Mouse (Mus musculus) stomach, embryonic 16.5 days (tissue): ENCODE measurements around the gene Supt3. TPM values are rescaled to one million over a fixed set of nuclear protein-coding genes. Genes with fewer than 3 reads are reported as not detected.

Experiments used
- ATAC-seq: fragments of 200-750 bp; cut with Nextera tagmentation; 2 replicates; pipeline ENCODE4 v1.8.0; 2017; ENCODE audit warnings: moderate number of reproducible peaks, moderate TSS enrichment; ENCODE audit not compliant: insufficient read depth, low FRiP score
- H3K27ac ChIP-seq: fragments of 300-500 bp; sonication (generic); 2 replicates; pipeline ENCODE4 v1.5.1; 2014; ENCODE audit warnings: low read length
- H3K27me3 ChIP-seq: fragments of 300-500 bp; sonication (generic); 2 replicates; pipeline ENCODE4 v1.6.1; 2014; ENCODE audit warnings: low read length, control low read depth, mixed read lengths; ENCODE audit not compliant: control insufficient read depth, insufficient read depth
- H3K36me3 ChIP-seq: fragments of 300-500 bp; sonication (generic); 2 replicates; pipeline ENCODE4 v1.6.1; 2014; ENCODE audit warnings: low read length; ENCODE audit not compliant: control insufficient read depth, insufficient read depth
- H3K4me1 ChIP-seq: fragments of 300-500 bp; sonication (generic); 2 replicates; pipeline ENCODE4 v1.6.1; 2014; ENCODE audit warnings: low read length, control low read depth, mixed read lengths; ENCODE audit not compliant: control insufficient read depth, insufficient read depth
- H3K4me2 ChIP-seq: fragments of 300-500 bp; sonication (generic); 2 replicates; pipeline ENCODE4 v1.6.1; 2014; ENCODE audit warnings: low read depth, low read length, mixed read lengths
- H3K4me3 ChIP-seq: fragments of 300-500 bp; sonication (generic); replicated peaks from 2 replicates; pipeline ENCODE4 v1.5.1; 2014; ENCODE audit warnings: mild to moderate bottlenecking, low read length
- H3K9ac ChIP-seq: fragments of 300-500 bp; sonication (generic); 2 replicates; pipeline ENCODE4 v1.6.1; 2014; ENCODE audit warnings: low read length
- H3K9me3 ChIP-seq: fragments of 300-500 bp; sonication (generic); replicated peaks from 2 replicates; pipeline ENCODE4 v1.6.1; 2016; ENCODE audit warnings: low read length, control low read depth; ENCODE audit not compliant: control insufficient read depth
- WGBS: fragments of 180-500 bp; shearing (Covaris S2); extraction: QIAGEN DNeasy Blood & Tissue Kit; methylation state at CpG from one replicate; pipeline ENCODE4 v1.1.7; 2014; 5-methylcytosine and 5-hydroxymethylcytosine counted together
- polyA plus RNA-seq: library from polyadenylated mRNA; unstranded; fragments of >200 nt; fragmentation: Nextera tagmentation; extraction: Ambion mirVana; gene quantifications from 2 replicates; pipeline ENCODE4 v1.2.1, GENCODE M21; 2015

The Supt3 gene
- polyA plus RNA-seq: 17.4 and 19.3 TPM in 2 replicates

GRCm38 (mm10) chr17:44776738-44777270 is at the start of gene Supt3:
Supt3 (plus strand) TSS chr17:44777152.
- Histone ChIP-seq H3K36me3 (no peaks in the 10 kb centered on the region), H3K27ac (peak within 1 kb of the TSS; percentile 94), H3K9me3 (no peaks in the 10 kb centered on the region), H3K4me2 (peak within 1 kb of the TSS; percentile 59), H3K27me3 (no peaks in the 10 kb centered on the region), H3K4me1 (peaks cover 12% of the 10 kb centered on the region; the same call in 1 of the 2 replicates), H3K4me3 (peak within 1 kb of the TSS; percentile 92), H3K9ac (peak within 1 kb of the TSS; percentile 98)
- under 1% methylated on average over 40 of the region's 40 CpGs for WGBS
- peak; percentile 98 for ATAC-seq

- H3K36me3 ChIP-seq: no peaks in the 10 kb centered on the region
- H3K9ac ChIP-seq: no peak overlapping the region
- H3K27ac ChIP-seq: no peak overlapping the region
- peaks cover 3% of the 10 kb centered on the region; the same call in 1 of the 2 replicates for H3K27me3 ChIP-seq
- no peak overlapping the region for H3K4me3 ChIP-seq
- H3K4me2 ChIP-seq: no peak overlapping the region
- H3K4me1 ChIP-seq: no peaks in the 10 kb centered on the region
- ATAC-seq: no peak
- no peaks in the 10 kb centered on the region for H3K9me3 ChIP-seq
These were observed 49.3 kb upstream of the Supt3 start for GRCm38 (mm10) chr17:44727675-44728074.

GRCm38 (mm10) chr17:44728464-44728863 is 48.5 kb upstream of the Supt3 start:
- no peak overlapping the region for H3K27ac ChIP-seq
- no peak for ATAC-seq
- H3K4me1 ChIP-seq: no peaks in the 10 kb centered on the region
- H3K9ac ChIP-seq: no peak overlapping the region
- no peaks in the 10 kb centered on the region for H3K9me3 ChIP-seq
- no peaks in the 10 kb centered on the region for H3K36me3 ChIP-seq
- H3K4me3 ChIP-seq: no peak overlapping the region
- H3K27me3 ChIP-seq: peaks cover 6% of the 10 kb centered on the region
- H3K4me2 ChIP-seq: no peak overlapping the region
- 38% methylated on average over 2 of the region's 2 CpGs for WGBS

- H3K27me3 ChIP-seq: peaks cover 35% of the 10 kb centered on the region
- peak overlapping the region; percentile 76 for H3K4me3 ChIP-seq
- H3K9ac ChIP-seq: no peak overlapping the region; the same call in 1 of the 2 replicates
- H3K4me1 ChIP-seq: peaks cover 17% of the 10 kb centered on the region
- no peak for ATAC-seq
- peak overlapping the region; percentile 94 for H3K4me2 ChIP-seq
- 9% methylated on average over 23 of the region's 23 CpGs for WGBS
- H3K9me3 ChIP-seq: no peaks in the 10 kb centered on the region
- H3K27ac ChIP-seq: no peak overlapping the region
- H3K36me3 ChIP-seq: no peaks in the 10 kb centered on the region
These were observed 43.2 kb upstream of the Supt3 start for GRCm38 (mm10) chr17:44733544-44734310.

GRCm38 (mm10) chr17:44734501-44735222 is 42.3 kb upstream of the Supt3 start:
- H3K4me3 ChIP-seq: peak overlapping the region; percentile 76
- peaks cover 41% of the 10 kb centered on the region for H3K27me3 ChIP-seq
- ATAC-seq: no peak
- under 1% methylated on average over 48 of the region's 48 CpGs for WGBS
- H3K27ac ChIP-seq: no peak overlapping the region
- H3K9ac ChIP-seq: peak overlapping the region; percentile 77
- peak overlapping the region; percentile 94 for H3K4me2 ChIP-seq
- H3K4me1 ChIP-seq: peaks cover 17% of the 10 kb centered on the region
- H3K36me3 ChIP-seq: no peaks in the 10 kb centered on the region
- no peaks in the 10 kb centered on the region for H3K9me3 ChIP-seq

- ATAC-seq: peak; percentile 39; the same call in 1 of the 2 replicates
- peak overlapping the region; percentile 94 for H3K4me2 ChIP-seq
- H3K9ac ChIP-seq: peak overlapping the region; percentile 77
- H3K4me3 ChIP-seq: peak overlapping the region; percentile 76
- no peaks in the 10 kb centered on the region for H3K36me3 ChIP-seq
- H3K27me3 ChIP-seq: peaks cover 40% of the 10 kb centered on the region
- H3K9me3 ChIP-seq: no peaks in the 10 kb centered on the region
- peak overlapping the region; percentile 14; the same call in 1 of the 2 replicates for H3K27ac ChIP-seq
- H3K4me1 ChIP-seq: peaks cover 17% of the 10 kb centered on the region
- WGBS: under 1% methylated on average over 64 of the region's 64 CpGs
These were observed 41.5 kb upstream of the Supt3 start for GRCm38 (mm10) chr17:44735223-44735990.

- no peaks in the 10 kb centered on the region for H3K9me3 ChIP-seq
- H3K36me3 ChIP-seq: no peaks in the 10 kb centered on the region
- H3K4me3 ChIP-seq: peak overlapping the region; percentile 76
- H3K4me1 ChIP-seq: peaks cover 17% of the 10 kb centered on the region
- WGBS: under 1% methylated on average over 67 of the region's 73 CpGs
- H3K27me3 ChIP-seq: peaks cover 40% of the 10 kb centered on the region
- H3K27ac ChIP-seq: peak overlapping the region; percentile 14; the same call in 1 of the 2 replicates
- H3K4me2 ChIP-seq: peak overlapping the region; percentile 94
- peak overlapping the region; percentile 77 for H3K9ac ChIP-seq
- ATAC-seq: peak; percentile 83
These were observed 40.9 kb upstream of the Supt3 start for GRCm38 (mm10) chr17:44735991-44736561.

- H3K4me2 ChIP-seq: peak overlapping the region; percentile 94
- peak overlapping the region; percentile 19; the same call in 1 of the 2 replicates for H3K9ac ChIP-seq
- ATAC-seq: no peak
- peak overlapping the region; percentile 19 for H3K4me3 ChIP-seq
- WGBS: 2% methylated on average over 33 of the region's 33 CpGs
- H3K4me1 ChIP-seq: peaks cover 17% of the 10 kb centered on the region
- no peaks in the 10 kb centered on the region for H3K9me3 ChIP-seq
- peaks cover 40% of the 10 kb centered on the region for H3K27me3 ChIP-seq
- no peak overlapping the region for H3K27ac ChIP-seq
- no peaks in the 10 kb centered on the region for H3K36me3 ChIP-seq
These were observed 39.5 kb upstream of the Supt3 start for GRCm38 (mm10) chr17:44737275-44738120.
